Mouse (Mus musculus): ENCODE results near the gene Zfp574. TPM values are rescaled to one million over a fixed set of nuclear protein-coding genes. Genes with fewer than 3 reads are reported as not detected.

Zfp574 gene
- polyA plus RNA-seq, 1 experiment from 2014 or later = 42.5 TPM

GRCm38 (mm10) chr7:25129390-25129979 lies 57.1 kb downstream of the Zfp574 start:
- Histone ChIP-seq H3K4me1 (peaks cover 24% of the 10 kb centered on the region), H3K36me3 (replicated peaks) (no peaks in the 10 kb centered on the region), H3K27ac (no peak overlapping the region), H3K4me3 (no peak overlapping the region), H3K27me3 (ENCODE audit: poor library complexity, severe bottlenecking) (peaks cover 41% of the 10 kb centered on the region), H3K9me3 (no peaks in the 10 kb centered on the region)
- DNase-seq (ENCODE audit: extremely low spot score, low spot score) = no peak
- 69% methylated on average over 13 of the region's 13 CpGs for WGBS

DNA sequence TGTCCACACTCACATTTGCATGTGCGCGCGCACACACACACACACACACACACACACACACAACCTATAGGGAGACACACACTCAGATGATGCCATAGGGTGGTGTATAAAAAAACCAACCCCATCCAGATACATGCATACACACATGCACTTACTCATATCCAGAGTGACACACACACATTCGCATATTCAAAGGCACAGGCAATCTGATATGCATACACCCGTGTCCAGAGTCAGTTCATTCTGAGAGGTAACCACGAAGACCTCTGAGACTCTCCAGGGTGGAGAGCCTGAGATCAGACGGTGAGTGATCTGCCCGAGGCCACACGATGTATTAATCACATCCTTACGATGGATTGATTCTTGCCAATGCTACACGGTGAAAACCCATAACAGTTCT lies 58.2 kb downstream of the Zfp574 start:
- Histone ChIP-seq H3K27me3 (ENCODE audit: poor library complexity, severe bottlenecking) (peaks cover 52% of the 10 kb centered on the region), H3K27ac (no peak overlapping the region)
- WGBS = 86% methylated on average over 11 of the region's 11 CpGs

GRCm38 (mm10) chr7:25131247-25131646 lies 58.9 kb downstream of the Zfp574 start:
- peaks cover 59% of the 10 kb centered on the region for H3K27me3 ChIP-seq (ENCODE audit: poor library complexity, severe bottlenecking)

More for the DNA sequence above, 58.2 kb downstream of the Zfp574 start:
- Histone ChIP-seq H3K36me3 (replicated peaks) (no peaks in the 10 kb centered on the region), H3K4me1 (peaks cover 30% of the 10 kb centered on the region), H3K9me3 (peaks cover 2% of the 10 kb centered on the region; the same call in 1 of the 2 replicates), H3K4me3 (no peak overlapping the region)
- DNase-seq (ENCODE audit: extremely low spot score, low spot score) = no peak

DNA sequence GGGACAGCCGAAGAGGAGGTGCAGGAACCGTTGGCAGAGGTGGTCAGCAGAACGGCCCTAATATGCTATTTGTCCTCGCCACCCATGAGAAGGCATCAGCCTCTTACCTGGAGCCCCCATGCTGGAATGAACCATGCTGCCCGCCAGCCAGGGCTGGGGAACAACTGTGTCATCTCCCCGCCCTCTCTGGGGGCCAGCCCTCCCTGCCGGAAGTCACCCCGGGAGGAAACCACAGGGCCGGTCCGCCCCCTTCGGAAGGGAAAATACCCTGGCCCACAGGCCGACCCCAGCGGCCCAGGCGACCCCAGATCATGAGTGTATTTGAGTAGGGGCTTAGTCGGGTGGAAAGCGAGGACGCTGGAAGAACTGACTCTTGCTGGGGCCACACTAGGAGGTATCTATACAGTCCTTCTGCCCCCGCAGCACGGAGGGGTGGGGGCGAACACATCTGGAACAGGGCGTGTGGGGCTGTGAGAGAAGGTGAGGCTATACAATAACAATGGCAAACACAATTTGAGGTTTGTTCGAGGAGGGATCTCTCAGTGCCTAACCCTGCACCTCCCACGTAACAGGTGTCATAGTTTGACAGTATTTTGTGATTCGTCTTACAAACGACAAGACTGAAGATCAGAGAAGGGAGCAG lies 60.1 kb downstream of the Zfp574 start:
- peaks cover 30% of the 10 kb centered on the region for H3K4me1 ChIP-seq
- H3K9me3 ChIP-seq = peaks cover 6% of the 10 kb centered on the region; the same call in 1 of the 2 replicates
- H3K36me3 ChIP-seq (replicated peaks) = no peaks in the 10 kb centered on the region
- no peak for DNase-seq (ENCODE audit: extremely low spot score, low spot score)
- H3K27ac ChIP-seq = no peak overlapping the region
- peaks cover 65% of the 10 kb centered on the region for H3K27me3 ChIP-seq (ENCODE audit: poor library complexity, severe bottlenecking)
- peak overlapping the region; percentile 29 for H3K4me3 ChIP-seq
- 7% methylated on average over 25 of the region's 25 CpGs for WGBS

More at GRCm38 (mm10) chr7:25131247-25131646, 58.9 kb downstream of the Zfp574 start:
- H3K36me3 ChIP-seq (replicated peaks) = no peaks in the 10 kb centered on the region
- DNase-seq (ENCODE audit: extremely low spot score, low spot score) = no peak
- H3K9me3 ChIP-seq = peaks cover 6% of the 10 kb centered on the region; the same call in 1 of the 2 replicates
- peaks cover 30% of the 10 kb centered on the region for H3K4me1 ChIP-seq
- 93% methylated on average over 11 of the region's 11 CpGs for WGBS
- no peak overlapping the region for H3K4me3 ChIP-seq
- no peak overlapping the region for H3K27ac ChIP-seq

Small RNA genes within 50 kb of the gene (microRNA-seq; reads per million reads assigned to microRNA genes)
- gene Mir6537 = not detected

Other genes starting within 250 kb of the Zfp574 start
- gene Gm9844, start 210.4 kb upstream of the Zfp574 start, polyA plus RNA-seq (2016; fragmentation: Nextera tagmentation; extraction: Ambion mirVana) = 12.7 and 12.8 TPM in 2 replicates
- gene Lypd4, start 202.6 kb upstream of the Zfp574 start, polyA plus RNA-seq (2016; fragmentation: Nextera tagmentation; extraction: Ambion mirVana) = not detected in 2 replicates
- not detected in 2 replicates for gene Dmrtc2, start 202.5 kb upstream of the Zfp574 start, polyA plus RNA-seq (2016; fragmentation: Nextera tagmentation; extraction: Ambion mirVana)
- 2,087 and 2,135 TPM in 2 replicates for gene Rps19, start 188.2 kb upstream of the Zfp574 start, polyA plus RNA-seq (2016; fragmentation: Nextera tagmentation; extraction: Ambion mirVana)
- 0.25 and 0.55 TPM in 2 replicates for gene Cd79a, start 175.2 kb upstream of the Zfp574 start, polyA plus RNA-seq (2016; fragmentation: Nextera tagmentation; extraction: Ambion mirVana)
- gene Arhgef1, start 169.7 kb upstream of the Zfp574 start, polyA plus RNA-seq (2016; fragmentation: Nextera tagmentation; extraction: Ambion mirVana) = 58.2 and 59.2 TPM in 2 replicates
- not detected in 2 replicates for gene Gm4881, start 128.1 kb upstream of the Zfp574 start, polyA plus RNA-seq (2016; fragmentation: Nextera tagmentation; extraction: Ambion mirVana)
- gene Rabac1, start 99.8 kb upstream of the Zfp574 start, polyA plus RNA-seq (2016; fragmentation: Nextera tagmentation; extraction: Ambion mirVana) = 73.1 and 73.7 TPM in 2 replicates
- gene Atp1a3, start 66.6 kb upstream of the Zfp574 start, polyA plus RNA-seq (2016; fragmentation: Nextera tagmentation; extraction: Ambion mirVana) = 6.8 and 9.1 TPM in 2 replicates
- 4.4 and 6.8 TPM in 2 replicates for gene Grik5, start 221 bp upstream of the Zfp574 start, polyA plus RNA-seq (2016; fragmentation: Nextera tagmentation; extraction: Ambion mirVana)
- 5.5 and 7.0 TPM in 2 replicates for gene Pou2f2, start 107.2 kb downstream of the Zfp574 start, polyA plus RNA-seq (2016; fragmentation: Nextera tagmentation; extraction: Ambion mirVana)
- gene Dedd2, start 148.0 kb downstream of the Zfp574 start, polyA plus RNA-seq (2016; fragmentation: Nextera tagmentation; extraction: Ambion mirVana) = 8.8 and 10.7 TPM in 2 replicates
- gene Zfp526, start 148.9 kb downstream of the Zfp574 start, polyA plus RNA-seq (2016; fragmentation: Nextera tagmentation; extraction: Ambion mirVana) = 2.6 and 2.9 TPM in 2 replicates
- gene Gsk3a, start 165.3 kb downstream of the Zfp574 start, polyA plus RNA-seq (2016; fragmentation: Nextera tagmentation; extraction: Ambion mirVana) = 10.7 and 10.8 TPM in 2 replicates
- gene Erf, start 178.2 kb downstream of the Zfp574 start, polyA plus RNA-seq (2016; fragmentation: Nextera tagmentation; extraction: Ambion mirVana) = 8.4 and 10.1 TPM in 2 replicates
- gene Cic, start 195.1 kb downstream of the Zfp574 start, polyA plus RNA-seq (2016; fragmentation: Nextera tagmentation; extraction: Ambion mirVana) = 19.4 and 20.6 TPM in 2 replicates
- 246 and 257 TPM in 2 replicates for gene Pafah1b3, start 225.4 kb downstream of the Zfp574 start, polyA plus RNA-seq (2016; fragmentation: Nextera tagmentation; extraction: Ambion mirVana)
- gene Prr19, start 228.8 kb downstream of the Zfp574 start, polyA plus RNA-seq (2016; fragmentation: Nextera tagmentation; extraction: Ambion mirVana) = 1.4 and 1.7 TPM in 2 replicates
- gene Tmem145, start 233.5 kb downstream of the Zfp574 start, polyA plus RNA-seq (2016; fragmentation: Nextera tagmentation; extraction: Ambion mirVana) = 1.3 and 1.8 TPM in 2 replicates
- 15.2 and 16.6 TPM in 2 replicates for gene Megf8, start 244.6 kb downstream of the Zfp574 start, polyA plus RNA-seq (2016; fragmentation: Nextera tagmentation; extraction: Ambion mirVana)